Mouse (Mus musculus) layer of hippocampus, postnatal 14 days (tissue): ENCODE results near the gene Ppa1. TPM values are rescaled to one million over a fixed set of nuclear protein-coding genes. Genes with fewer than 3 reads are reported as not detected.

Source experiments
- total RNA-seq, 2 experiments: library from RNA; stranded (reverse); gene quantifications; 2 replicates each; pipeline ENCODE4 v1.2.3; 2021

Gene Ppa1
- total RNA-seq, 2 experiments from 2014 or later, result 102 to 108 TPM

Other genes with a start within 250 kb of the Ppa1 start
- not detected for gene Nodal, start 230.6 kb upstream of the Ppa1 start, total RNA-seq
- gene Eif4ebp2, start 195.9 kb upstream of the Ppa1 start, total RNA-seq, result 10 to 100 TPM; 46.2 to 51.2 TPM
- 10 to 100 TPM; 18.7 to 21.6 TPM for gene Lrrc20, start 172.8 kb upstream of the Ppa1 start, total RNA-seq
- gene Npffr1, start 53.1 kb upstream of the Ppa1 start, total RNA-seq, result 1 to 10 TPM; 3.6 to 5.2 TPM
- 100 to 1,000 TPM; 118 to 121 TPM for gene Sar1a, start 31.7 kb downstream of the Ppa1 start, total RNA-seq
- 10 to 100 TPM; 26.3 to 29.6 TPM for gene Tysnd1, start 47.0 kb downstream of the Ppa1 start, total RNA-seq
- gene Aifm2, start 66.7 kb downstream of the Ppa1 start, total RNA-seq, result 1 to 10 TPM; 5.2 to 5.6 TPM
- 10 to 100 TPM; 20.2 to 23.4 TPM for gene H2afy2, start 135.6 kb downstream of the Ppa1 start, total RNA-seq